Mouse (Mus musculus) kidney, adult 2 months (tissue): ENCODE measurements at regions not wholly inside any gene's neighbourhood (a gene's known extent, or its start where the extent isn't known, plus 50 kb on each side); places are given as distances from the start of the nearest gene placed in this dataset.
A peak's percentile ranks its signal among the peaks of the same experiment; 100 is the strongest.

Experiments
- DNase-seq: peaks from one replicate; pipeline ENCODE4 v3.0.0; 2021
- H3K27ac ChIP-seq: fragments of 200-500 bp; 2 replicates; pipeline ENCODE4 v1.5.1; 2012; ENCODE audit warnings: low read depth, low read length, control low read depth, inconsistent platforms; ENCODE audit not compliant: insufficient read depth
- H3K27me3 ChIP-seq: fragments of 200-500 bp; replicated peaks from 2 replicates; pipeline ENCODE4 v1.6.1; 2012; ENCODE audit warnings: mild to moderate bottlenecking, moderate library complexity, low read length, inconsistent platforms; ENCODE audit not compliant: control insufficient read depth, insufficient read depth
- H3K36me3 ChIP-seq: fragments of 200-500 bp; 2 replicates; pipeline ENCODE4 v1.6.1; 2012; ENCODE audit warnings: mild to moderate bottlenecking, moderate library complexity, low read length, inconsistent platforms; ENCODE audit not compliant: control insufficient read depth, insufficient read depth
- H3K4me1 ChIP-seq: fragments of 200-500 bp; 2 replicates; pipeline ENCODE4 v1.6.1; 2011; ENCODE audit warnings: low read length; ENCODE audit not compliant: control insufficient read depth, insufficient read depth
- H3K4me3 ChIP-seq: fragments of 200-500 bp; 2 replicates; pipeline ENCODE4 v1.5.1; 2011; ENCODE audit warnings: mild to moderate bottlenecking, low read depth, low read length, control low read depth; ENCODE audit not compliant: insufficient read depth
- CTCF ChIP-seq: fragments of 200-500 bp; conservative IDR thresholded peaks from 2 replicates; pipeline ENCODE4 v1.5.1; 2011; ENCODE audit warnings: low read depth, mild to moderate bottlenecking, control low read depth, low read length, moderate library complexity, mixed read lengths; ENCODE audit not compliant: insufficient read depth, insufficient read length
- POLR2A ChIP-seq: fragments of 200-500 bp; IDR thresholded peaks from one replicate; pipeline ENCODE4 v1.6.1; 2011; ENCODE audit warnings: low read depth, low read length, control low read depth
- WGBS: fragments of 180-500 bp; shearing (Covaris S2); methylation state at CpG from one replicate; pipeline ENCODE4 v1.1.7; 2018; 5-methylcytosine and 5-hydroxymethylcytosine counted together

DNA sequence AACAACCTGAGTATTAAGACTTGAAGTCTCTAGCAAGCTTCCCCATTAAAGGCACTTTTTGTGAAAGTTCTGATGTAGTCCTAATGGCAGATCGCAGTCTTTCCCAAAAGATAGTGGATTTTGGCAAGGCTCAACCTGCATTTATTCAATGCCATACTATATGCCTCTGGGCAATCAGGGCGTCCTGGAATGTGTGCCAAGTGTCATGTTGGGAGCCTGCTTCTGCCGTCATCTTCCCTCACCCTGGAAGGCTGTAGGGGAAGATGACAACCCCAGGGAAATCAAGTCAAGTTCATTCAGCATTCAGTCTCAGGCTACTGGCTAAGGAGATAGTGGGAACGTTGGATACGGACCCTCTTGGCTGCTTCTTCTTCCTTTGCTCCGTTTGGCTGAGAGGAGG is 447.4 kb upstream of the Igfbp7 start:
- WGBS, result 83% methylated on average over 6 of the region's 6 CpGs
- Histone ChIP-seq H3K27ac (no peak overlapping the region), H3K36me3 (no peaks in the 10 kb centered on the region), H3K27me3 (no peaks in the 10 kb centered on the region), H3K4me3 (no peak overlapping the region), H3K4me1 (no peaks in the 10 kb centered on the region)
- TF ChIP-seq CTCF (no peak), POLR2A (no peak)
- no peak for DNase-seq

DNA sequence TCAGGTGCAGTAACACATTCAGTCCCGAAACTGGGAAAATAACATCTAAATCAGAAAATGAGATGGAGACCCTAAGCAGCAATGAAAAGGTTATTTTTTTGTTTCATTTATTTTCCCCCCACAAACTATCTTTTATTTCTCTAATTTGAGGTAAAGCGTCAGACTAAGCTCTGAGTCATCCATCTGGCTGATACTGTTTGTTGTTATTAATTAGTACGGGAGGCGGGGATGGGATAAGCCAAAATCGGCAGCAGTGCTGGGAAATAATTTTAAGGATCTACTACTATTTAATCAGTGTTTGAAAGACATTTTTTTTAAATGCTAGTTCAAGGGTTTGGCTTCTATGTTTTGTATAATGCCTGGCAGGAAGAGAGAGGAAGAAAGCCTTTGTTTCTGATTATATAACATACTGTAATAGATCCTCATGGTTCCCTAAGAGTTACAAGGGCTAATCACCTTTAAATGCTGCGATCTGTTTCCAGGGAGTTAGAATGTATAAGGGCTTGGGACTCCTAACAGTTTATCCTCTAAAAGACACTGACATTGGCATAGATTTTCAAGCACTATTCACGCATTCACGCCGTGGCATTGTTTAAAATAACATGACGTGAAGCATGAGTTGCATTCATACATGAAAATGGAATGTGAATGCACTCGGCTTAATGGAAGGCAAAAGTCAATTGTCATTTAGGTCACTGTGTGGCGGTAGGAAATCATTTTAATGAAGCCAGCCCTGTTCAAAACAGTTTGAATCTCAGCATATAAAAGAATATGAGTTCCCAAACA is 446.4 kb upstream of the Igfbp7 start:
- 82% methylated on average over 12 of the region's 12 CpGs for WGBS
- Histone ChIP-seq H3K4me3 (no peak overlapping the region), H3K27ac (no peak overlapping the region), H3K36me3 (no peaks in the 10 kb centered on the region), H3K4me1 (no peaks in the 10 kb centered on the region), H3K27me3 (no peaks in the 10 kb centered on the region)
- DNase-seq, result no peak
- TF ChIP-seq POLR2A, result no peak

DNA sequence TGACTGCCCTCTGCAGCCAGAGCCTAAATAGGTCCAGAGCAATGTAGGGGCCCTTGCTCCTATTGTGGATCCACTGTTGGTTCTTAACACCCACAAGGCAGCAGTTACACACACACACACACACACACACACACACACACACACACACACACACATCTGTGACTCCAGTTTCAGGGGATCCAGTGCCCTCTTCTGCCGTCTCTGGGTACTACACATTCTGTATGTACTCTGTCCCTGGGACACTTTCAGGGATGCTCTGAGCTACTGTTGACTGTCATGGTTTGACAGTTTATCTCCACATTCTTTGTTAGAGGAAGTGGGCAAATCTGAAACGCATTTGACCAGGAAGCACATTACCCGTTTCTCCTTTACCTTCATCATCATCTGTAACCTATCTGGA is 443.8 kb upstream of the Igfbp7 start:
- Histone ChIP-seq H3K4me1 (no peaks in the 10 kb centered on the region), H3K27ac (no peak overlapping the region), H3K4me3 (no peak overlapping the region), H3K36me3 (no peaks in the 10 kb centered on the region), H3K27me3 (no peaks in the 10 kb centered on the region)
- no peak for TF ChIP-seq POLR2A
- no peak for TF ChIP-seq CTCF
- peak; percentile 4 for DNase-seq
- WGBS, result 90% methylated on average over 3 of the region's 3 CpGs

DNA sequence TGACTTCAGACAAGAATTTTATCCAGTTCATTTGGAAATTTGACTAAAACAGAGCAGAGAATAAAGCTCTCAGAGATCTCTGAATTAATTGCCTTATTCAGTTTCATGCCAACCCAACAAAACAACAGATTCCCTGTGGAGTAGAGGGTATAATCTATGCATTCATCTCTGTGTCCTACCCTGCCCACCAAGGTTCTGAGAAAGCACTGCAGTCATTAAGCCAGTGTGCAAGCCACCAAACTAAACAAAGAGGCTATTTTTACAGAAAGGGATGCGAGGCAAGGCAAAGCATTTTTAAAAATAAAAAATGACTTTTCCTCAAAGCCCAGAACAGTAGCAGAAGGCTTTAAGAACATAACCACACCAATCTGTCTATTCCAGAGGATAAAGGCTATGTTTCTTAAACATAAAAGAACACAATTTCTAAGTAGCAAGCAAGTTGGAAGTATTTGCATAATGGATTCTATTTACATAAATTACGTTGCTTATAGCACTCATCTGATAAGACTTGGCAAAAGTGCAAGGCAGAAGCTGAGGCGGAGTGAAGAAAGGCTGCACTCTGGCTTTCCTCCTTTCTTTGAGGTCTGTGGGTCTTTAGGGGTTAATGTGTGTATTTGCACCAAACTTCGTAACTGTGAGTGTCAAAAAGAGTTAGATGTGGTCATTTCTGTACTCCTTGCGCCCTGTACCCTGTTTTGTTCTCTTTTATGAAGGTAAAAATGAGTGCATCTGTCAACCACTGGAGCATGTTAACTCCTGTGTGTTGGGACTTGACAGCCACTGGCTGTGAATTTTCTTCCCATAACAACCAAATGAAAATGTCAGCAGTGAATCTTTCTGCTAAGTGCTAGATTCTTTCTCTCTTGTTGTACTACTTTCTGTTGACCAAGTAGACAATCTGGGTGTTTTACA is 430.6 kb upstream of the Igfbp7 start:
- H3K27ac ChIP-seq, result no peak overlapping the region
- 45% methylated on average over 5 of the region's 5 CpGs for WGBS
- no peak for DNase-seq
- no peaks in the 10 kb centered on the region for H3K36me3 ChIP-seq
- TF ChIP-seq POLR2A, result no peak
- no peak for TF ChIP-seq CTCF
- H3K27me3 ChIP-seq, result no peaks in the 10 kb centered on the region; the same call in 1 of the 2 replicates
- no peak overlapping the region for H3K4me3 ChIP-seq
- H3K4me1 ChIP-seq, result no peaks in the 10 kb centered on the region

DNA sequence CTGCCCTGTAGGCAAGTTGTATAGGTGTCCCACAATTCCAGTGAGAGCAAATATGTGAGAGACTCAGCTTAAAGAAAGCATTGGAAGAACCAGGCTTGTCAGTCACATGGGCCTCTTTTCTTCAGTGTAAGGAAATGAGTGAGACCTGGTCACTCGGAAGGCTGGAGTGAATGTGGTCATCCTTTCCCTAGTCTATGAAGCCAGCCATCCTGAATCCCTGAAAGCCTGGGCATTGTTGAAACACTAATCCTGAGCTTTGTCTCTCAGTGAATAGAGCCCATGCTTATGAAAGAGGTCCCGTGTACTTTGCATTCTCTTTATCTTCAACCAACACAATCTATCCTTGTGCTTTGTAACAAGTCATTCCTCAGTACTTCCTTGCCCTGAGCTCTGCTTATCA is 420.1 kb upstream of the Igfbp7 start:
- H3K4me1 ChIP-seq, result no peaks in the 10 kb centered on the region
- no peak for DNase-seq
- WGBS, result 100% methylated on average over 2 of the region's 2 CpGs
- no peak overlapping the region for H3K4me3 ChIP-seq
- no peaks in the 10 kb centered on the region for H3K36me3 ChIP-seq
- no peak for TF ChIP-seq POLR2A
- H3K27me3 ChIP-seq, result no peaks in the 10 kb centered on the region
- no peak overlapping the region for H3K27ac ChIP-seq

DNA sequence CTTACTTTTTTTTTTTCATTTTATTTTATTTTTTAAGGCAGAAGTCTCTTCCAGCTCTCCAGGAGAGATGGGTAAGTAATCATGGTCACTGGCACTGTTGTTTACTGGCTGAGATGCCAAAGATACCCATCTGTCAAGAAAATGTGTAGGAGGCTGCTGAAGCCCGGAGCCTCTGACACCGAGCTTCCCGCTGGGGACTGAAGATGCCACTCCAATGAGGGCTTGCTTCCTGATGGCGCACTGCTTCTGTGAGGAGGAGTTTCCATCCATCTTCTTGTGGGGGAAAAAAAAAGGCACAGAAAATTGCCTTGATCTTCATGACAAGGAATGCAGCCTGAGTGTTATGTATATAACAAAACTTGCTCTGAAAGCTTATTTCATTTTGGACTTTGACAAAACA is 418.2 kb upstream of the Igfbp7 start:
- H3K27me3 ChIP-seq, result no peaks in the 10 kb centered on the region
- 48% methylated on average over 4 of the region's 4 CpGs for WGBS
- no peak for DNase-seq
- H3K4me1 ChIP-seq, result no peaks in the 10 kb centered on the region
- no peaks in the 10 kb centered on the region for H3K36me3 ChIP-seq
- no peak for TF ChIP-seq POLR2A
- H3K27ac ChIP-seq, result no peak overlapping the region
- no peak overlapping the region for H3K4me3 ChIP-seq

DNA sequence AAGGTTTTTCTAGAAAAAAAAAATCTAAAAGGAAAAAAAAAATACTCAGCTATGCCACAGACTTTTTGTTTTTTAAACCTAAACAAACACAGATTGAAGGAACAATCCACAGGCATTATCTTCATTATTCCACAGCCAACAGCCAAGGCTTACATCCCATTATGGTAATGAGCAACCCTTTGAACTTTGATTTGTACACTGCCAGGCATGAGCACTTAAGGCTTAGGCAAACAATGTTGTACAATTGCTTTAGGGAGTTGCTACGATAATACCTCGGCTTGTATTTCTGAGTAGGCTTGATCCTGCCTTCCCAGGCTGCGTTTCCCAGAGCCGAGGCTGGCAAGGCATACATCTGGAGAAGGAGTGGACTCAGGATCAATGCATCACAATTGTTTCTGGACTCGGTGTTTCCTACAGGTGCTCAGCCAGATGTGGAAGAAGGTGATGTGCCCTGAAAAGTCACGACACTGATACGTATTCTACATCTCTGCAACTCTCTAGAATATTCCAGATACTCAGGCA is 409.0 kb upstream of the Igfbp7 start:
- Histone ChIP-seq H3K4me1 (0 out of 2 replicates have a peak, but pooled peaks cover 3% of the 10 kb centered on the region), H3K27me3 (no peaks in the 10 kb centered on the region), H3K27ac (no peak overlapping the region), H3K4me3 (no peak overlapping the region), H3K36me3 (no peaks in the 10 kb centered on the region)
- TF ChIP-seq CTCF (no peak), POLR2A (no peak)
- DNase-seq, result peak; percentile 23
- WGBS, result 47% methylated on average over 7 of the region's 7 CpGs
